Mouse (Mus musculus) CD4-positive, CD25-positive, alpha-beta regulatory T cell, adult 2 months (primary cell): ENCODE data around the gene Coro2b.

Experiments
- DNase-seq: peaks from one replicate; pipeline ENCODE4 v3.0.0-alpha.2; 2012; ENCODE audit warnings: low read depth, low spot score

The Coro2b gene

GRCm38 (mm10) chr9:62513492-62514133 lies 23.2 kb downstream of the Coro2b start:
- DNase-seq, result no peak

GRCm38 (mm10) chr9:62510530-62510936 lies 26.3 kb downstream of the Coro2b start:
- peak; percentile 82 for DNase-seq

GRCm38 (mm10) chr9:62509617-62510016 lies 27.2 kb downstream of the Coro2b start:
- DNase-seq, result no peak

- no peak for DNase-seq
Observed at GRCm38 (mm10) chr9:62508740-62509524, 27.9 kb downstream of the Coro2b start.

- DNase-seq, result no peak
Observed at GRCm38 (mm10) chr9:62506467-62507067, 30.3 kb downstream of the Coro2b start.

- DNase-seq, result no peak
Observed at GRCm38 (mm10) chr9:62504129-62504528, 32.7 kb downstream of the Coro2b start.

GRCm38 (mm10) chr9:62502361-62502760 lies 34.5 kb downstream of the Coro2b start:
- DNase-seq, result no peak

- DNase-seq, result no peak
Observed at GRCm38 (mm10) chr9:62501566-62501965, 35.3 kb downstream of the Coro2b start.

GRCm38 (mm10) chr9:62500007-62500406 lies 36.8 kb downstream of the Coro2b start:
- no peak for DNase-seq

GRCm38 (mm10) chr9:62498945-62499344 lies 37.9 kb downstream of the Coro2b start:
- DNase-seq, result no peak

- peak; percentile 46 for DNase-seq
Observed at GRCm38 (mm10) chr9:62497135-62498092, 39.4 kb downstream of the Coro2b start.

GRCm38 (mm10) chr9:62492306-62492990 lies 44.4 kb downstream of the Coro2b start:
- peak; percentile 43 for DNase-seq

GRCm38 (mm10) chr9:62491611-62492010 lies 45.2 kb downstream of the Coro2b start:
- no peak for DNase-seq

GRCm38 (mm10) chr9:62491104-62491503 lies 45.7 kb downstream of the Coro2b start:
- peak; percentile 34 for DNase-seq

- DNase-seq, result no peak
Observed at GRCm38 (mm10) chr9:62484107-62484506, 52.7 kb downstream of the Coro2b start.

- no peak for DNase-seq
Observed at GRCm38 (mm10) chr9:62482788-62483187, 54.1 kb downstream of the Coro2b start.

- no peak for DNase-seq
Observed at GRCm38 (mm10) chr9:62480898-62481642, 55.8 kb downstream of the Coro2b start.

- no peak for DNase-seq
Observed at GRCm38 (mm10) chr9:62480149-62480548, 56.7 kb downstream of the Coro2b start.

- DNase-seq, result no peak
Observed at GRCm38 (mm10) chr9:62476782-62477487, 59.9 kb downstream of the Coro2b start.

GRCm38 (mm10) chr9:62474206-62474605 lies 62.6 kb downstream of the Coro2b start:
- no peak for DNase-seq
